Mouse (Mus musculus) heart, adult 2 months (tissue): ENCODE measurements at regions not wholly inside any gene's neighbourhood (a gene's known extent, or its start where the extent isn't known, plus 50 kb on each side); places are given as distances from the start of the nearest gene placed in this dataset.

ENCODE experiments used
- DNase-seq, 2 experiments: peaks; one replicate each; pipeline ENCODE4 v3.0.0; 2021
- H3K27ac ChIP-seq: fragments of 200-600 bp; 2 replicates; pipeline ENCODE4 v1.8.1; 2022
- H3K27me3 ChIP-seq: fragments of 200-500 bp; 2 replicates; pipeline ENCODE4 v1.6.1; 2012; ENCODE audit warnings: mild to moderate bottlenecking, low read length, inconsistent platforms, mixed read lengths; ENCODE audit not compliant: control insufficient read depth, insufficient read depth
- H3K36me3 ChIP-seq: fragments of 200-500 bp; 2 replicates; pipeline ENCODE4 v1.6.1; 2012; ENCODE audit warnings: low read length, inconsistent platforms; ENCODE audit not compliant: control insufficient read depth, insufficient read depth
- H3K4me1 ChIP-seq: fragments of 200-500 bp; 2 replicates; pipeline ENCODE4 v1.6.1; 2011; ENCODE audit warnings: low read length; ENCODE audit not compliant: control insufficient read depth, insufficient read depth
- H3K4me3 ChIP-seq: fragments of 200-600 bp; 2 replicates; pipeline ENCODE4 v1.8.1; 2022
- H3K79me2 ChIP-seq: fragments of 200-500 bp; replicated peaks from 2 replicates; pipeline ENCODE4 v1.6.1; 2012; ENCODE audit warnings: mild to moderate bottlenecking, inconsistent platforms, low read length, moderate library complexity, mixed read lengths; ENCODE audit not compliant: control insufficient read depth, insufficient read depth
- H3K9ac ChIP-seq: fragments of 200-500 bp; 2 replicates; pipeline ENCODE4 v1.6.1; 2012; ENCODE audit warnings: low read depth, mild to moderate bottlenecking, control low read depth, inconsistent platforms, low read length, mixed read lengths
- CTCF ChIP-seq: fragments of 200-600 bp; IDR thresholded peaks from 2 replicates; pipeline ENCODE4 v1.8.1; 2022; ENCODE audit warnings: antibody characterized with exemption, mild to moderate bottlenecking, moderate library complexity
- EP300 ChIP-seq: fragments of 200-500 bp; IDR thresholded peaks from 2 replicates; pipeline ENCODE4 v1.6.1; 2011; ENCODE audit warnings: low read depth, low read length, control low read depth; ENCODE audit not compliant: insufficient read depth
- POLR2A ChIP-seq: fragments of 200-500 bp; IDR thresholded peaks from 2 replicates; pipeline ENCODE4 v1.6.1; 2011; ENCODE audit warnings: mild to moderate bottlenecking, low read depth, low read length, control low read depth; ENCODE audit not compliant: insufficient read depth
- WGBS: fragments of 180-500 bp; shearing (Covaris S2); methylation state at CpG from one replicate; pipeline ENCODE4 v1.1.7; 2018; 5-methylcytosine and 5-hydroxymethylcytosine counted together
- intact Hi-C: fragments of 180-260 bp; cut with DNase I; formaldehyde crosslinking; loops from one replicate; pipeline ENCODE4 v1.15.1; 2025

- H3K27me3 ChIP-seq, result no peaks in the 10 kb centered on the region
- no peak overlapping the region for H3K9ac ChIP-seq
- TF ChIP-seq POLR2A, result no peak
- no peak for TF ChIP-seq CTCF
- TF ChIP-seq EP300, result no peak
- H3K79me2 ChIP-seq, result no peaks in the 10 kb centered on the region
- no peaks in the 10 kb centered on the region for H3K36me3 ChIP-seq
- H3K27ac ChIP-seq, result no peak overlapping the region
- intact Hi-C loops, result no loop called here
- no peaks in the 10 kb centered on the region for H3K4me1 ChIP-seq
- no peak for DNase-seq
- no peak overlapping the region for H3K4me3 ChIP-seq
Measured at GRCm38 (mm10) chr5:46883956-46884355, 1026.5 kb upstream of the Lcorl start.

GRCm38 (mm10) chr5:46856837-46857236 lies 999.4 kb upstream of the Lcorl start:
- no peak overlapping the region for H3K27ac ChIP-seq
- intact Hi-C loops, result no loop called here
- no peak overlapping the region for H3K4me3 ChIP-seq
- H3K79me2 ChIP-seq, result no peaks in the 10 kb centered on the region
- no peak for TF ChIP-seq CTCF
- TF ChIP-seq EP300, result no peak
- no peak for TF ChIP-seq POLR2A
- no peaks in the 10 kb centered on the region for H3K36me3 ChIP-seq
- H3K4me1 ChIP-seq, result no peaks in the 10 kb centered on the region
- no peaks in the 10 kb centered on the region for H3K27me3 ChIP-seq
- DNase-seq, result no peak
- H3K9ac ChIP-seq, result no peak overlapping the region

GRCm38 (mm10) chr5:46845175-46845574 lies 987.8 kb upstream of the Lcorl start:
- no peak overlapping the region for H3K27ac ChIP-seq

DNA sequence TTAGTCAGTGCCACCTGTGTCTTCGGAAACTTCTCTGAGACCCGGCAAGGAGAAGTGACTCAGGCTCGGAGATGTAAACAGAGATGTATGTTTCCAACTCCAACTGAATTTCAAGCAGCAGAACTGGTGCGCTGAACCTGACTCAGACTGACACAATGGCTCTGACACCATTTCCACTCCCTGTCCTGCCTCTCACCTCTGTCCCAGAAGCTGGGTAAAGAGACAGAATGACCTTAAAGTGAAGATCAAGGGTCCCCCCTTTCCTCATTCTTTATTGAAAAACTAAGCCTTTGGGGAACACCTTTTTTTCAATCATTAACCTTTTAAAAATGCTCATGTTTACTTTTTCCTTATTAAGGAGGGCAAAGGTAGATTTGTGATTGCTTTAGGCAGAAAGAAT lies 979.4 kb upstream of the Lcorl start:
- 89% methylated on average over 4 of the region's 4 CpGs for WGBS
- no peak for TF ChIP-seq EP300
- TF ChIP-seq POLR2A, result no peak
- TF ChIP-seq CTCF, result no peak
- Histone ChIP-seq H3K27me3 (no peaks in the 10 kb centered on the region), H3K4me3 (no peak overlapping the region), H3K36me3 (no peaks in the 10 kb centered on the region), H3K9ac (no peak overlapping the region), H3K79me2 (no peaks in the 10 kb centered on the region), H3K4me1 (no peaks in the 10 kb centered on the region), H3K27ac (no peak overlapping the region)
- DNase-seq, result no peak
- intact Hi-C loops, result no loop called here

More at GRCm38 (mm10) chr5:46845175-46845574, 987.8 kb upstream of the Lcorl start:
- WGBS, result 63% methylated on average over 2 of the region's 2 CpGs
- TF ChIP-seq CTCF (no peak), EP300 (no peak), POLR2A (no peak)
- Histone ChIP-seq H3K4me1 (no peaks in the 10 kb centered on the region), H3K9ac (no peak overlapping the region), H3K36me3 (no peaks in the 10 kb centered on the region), H3K79me2 (no peaks in the 10 kb centered on the region), H3K4me3 (no peak overlapping the region), H3K27me3 (no peaks in the 10 kb centered on the region)
- intact Hi-C loops, result no loop called here
- DNase-seq, result no peak

DNA sequence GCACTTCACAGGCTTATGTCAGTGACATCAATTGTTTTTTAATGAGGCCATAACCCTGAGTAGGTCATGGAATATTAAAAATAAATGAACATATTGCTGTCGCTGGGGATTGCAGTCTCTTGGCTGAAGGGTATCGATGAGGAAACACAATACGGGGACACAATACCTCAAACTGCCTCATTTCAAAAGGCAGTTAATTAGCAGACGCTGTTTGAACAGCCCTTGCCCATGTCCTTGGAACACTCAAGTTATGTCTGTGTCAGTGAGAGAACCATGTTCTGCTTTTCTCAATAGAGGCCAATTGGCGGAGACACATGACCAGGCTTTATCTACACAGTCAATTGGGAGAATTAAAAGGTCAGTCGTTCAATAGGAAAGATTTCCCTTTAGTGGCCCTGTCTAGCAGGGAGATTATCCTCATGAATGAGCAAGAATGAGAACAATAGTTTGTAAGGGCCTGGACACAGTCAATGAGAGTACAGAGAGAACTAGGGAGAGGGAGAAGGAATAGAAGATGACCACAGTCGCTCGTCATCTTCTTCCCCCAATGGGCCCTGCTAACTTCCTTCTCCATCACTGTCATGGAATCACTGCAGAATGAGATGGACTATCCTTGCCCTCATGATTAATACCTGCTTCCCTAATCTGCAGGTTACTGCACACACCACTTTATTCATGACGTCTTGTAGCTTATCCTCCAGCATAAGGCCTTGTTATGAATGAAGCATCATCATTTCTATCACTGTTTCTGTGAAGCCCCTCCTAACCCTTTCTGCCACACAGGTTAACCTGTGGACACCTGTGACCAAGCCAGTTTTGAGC lies 973.6 kb upstream of the Lcorl start:
- 86% methylated on average over 9 of the region's 9 CpGs for WGBS
- TF ChIP-seq CTCF, result no peak

DNA sequence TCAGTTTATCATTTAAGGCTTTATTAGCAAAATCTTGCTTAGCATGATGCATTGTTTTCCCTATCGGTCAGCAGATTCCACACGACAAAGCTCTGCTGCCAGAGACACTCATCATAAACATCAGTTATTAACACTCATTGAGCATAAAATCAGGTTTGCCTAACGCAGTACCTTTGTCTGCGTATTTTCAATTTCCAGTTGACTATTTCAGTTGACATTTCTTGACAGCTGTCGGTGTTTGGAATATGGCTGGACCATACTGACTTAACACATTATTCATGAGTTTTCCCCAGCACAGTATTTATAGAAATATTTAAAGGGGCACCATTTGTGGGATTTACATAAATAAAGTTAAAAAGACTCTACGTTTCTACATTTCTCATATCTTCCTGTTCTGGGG lies 972.7 kb upstream of the Lcorl start:
- Histone ChIP-seq H3K79me2 (no peaks in the 10 kb centered on the region), H3K9ac (no peak overlapping the region), H3K27ac (no peak overlapping the region), H3K36me3 (no peaks in the 10 kb centered on the region), H3K4me3 (no peak overlapping the region), H3K4me1 (no peaks in the 10 kb centered on the region), H3K27me3 (no peaks in the 10 kb centered on the region)
- intact Hi-C loops, result no loop called here
- TF ChIP-seq CTCF (no peak), POLR2A (no peak), EP300 (no peak)
- 89% methylated on average over 6 of the region's 6 CpGs for WGBS
- DNase-seq, result no peak

More for the DNA sequence above, 973.6 kb upstream of the Lcorl start:
- Histone ChIP-seq H3K4me1 (no peaks in the 10 kb centered on the region), H3K4me3 (no peak overlapping the region), H3K79me2 (no peaks in the 10 kb centered on the region), H3K27me3 (no peaks in the 10 kb centered on the region), H3K27ac (no peak overlapping the region), H3K9ac (no peak overlapping the region), H3K36me3 (no peaks in the 10 kb centered on the region)
- DNase-seq, result no peak
- intact Hi-C loops, result no loop called here
